Mouse (Mus musculus): Measurements from ENCODE around the gene Tmem219.
"Not testable (repeated sequence)": the region's sequence is repeated elsewhere in the genome, so short reads cannot be mapped to it uniquely, and the experiment has no call there.

Tmem219 gene

GRCm38 (mm10) chr7:126921563-126921962 lies 1.2 kb downstream of the Tmem219 start:
- no peak for DNase-seq

GRCm38 (mm10) chr7:126919973-126920372 lies 2.7 kb downstream of the Tmem219 start:
- no peak for DNase-seq

- DNase-seq: not testable (repeated sequence)
Observed at GRCm38 (mm10) chr7:126918356-126918755, 4.4 kb downstream of the Tmem219 start.

- no peak for DNase-seq
Observed at GRCm38 (mm10) chr7:126914844-126915243, 7.9 kb downstream of the Tmem219 start.

- DNase-seq: no peak
Observed at GRCm38 (mm10) chr7:126905590-126905989, 17.1 kb downstream of the Tmem219 start.

GRCm38 (mm10) chr7:126899781-126900180 lies 22.9 kb downstream of the Tmem219 start:
- not testable (repeated sequence) for DNase-seq

GRCm38 (mm10) chr7:126898102-126898990 lies 24.4 kb downstream of the Tmem219 start:
- peak; percentile 94 for DNase-seq

GRCm38 (mm10) chr7:126897390-126898101 lies 25.2 kb downstream of the Tmem219 start:
- peak; percentile 70 for DNase-seq

GRCm38 (mm10) chr7:126896912-126897311 lies 25.8 kb downstream of the Tmem219 start:
- DNase-seq: no peak

- DNase-seq: no peak
Observed at GRCm38 (mm10) chr7:126888852-126889251, 33.9 kb downstream of the Tmem219 start.

GRCm38 (mm10) chr7:126887281-126887680 lies 35.4 kb downstream of the Tmem219 start:
- no peak for DNase-seq

GRCm38 (mm10) chr7:126884286-126885164 lies 38.2 kb downstream of the Tmem219 start, which contains the start of gene Taok2:
Gene Taok2, minus strand, starts transcription at chr7:126884703.
- peak; percentile 99 for DNase-seq

GRCm38 (mm10) chr7:126883731-126884181 lies 39.0 kb downstream of the Tmem219 start:
- no peak for DNase-seq

- no peak for DNase-seq
Observed at GRCm38 (mm10) chr7:126881040-126881439, 41.7 kb downstream of the Tmem219 start.

GRCm38 (mm10) chr7:126877239-126877638 lies 45.5 kb downstream of the Tmem219 start:
- DNase-seq: no peak

- no peak for DNase-seq
Observed at GRCm38 (mm10) chr7:126870520-126870891, 52.2 kb downstream of the Tmem219 start.

- DNase-seq: no peak
Observed at GRCm38 (mm10) chr7:126869780-126870519, 52.8 kb downstream of the Tmem219 start.

GRCm38 (mm10) chr7:126868003-126868402 lies 54.7 kb downstream of the Tmem219 start:
- no peak for DNase-seq

- no peak for DNase-seq
Observed at GRCm38 (mm10) chr7:126867534-126867933, 55.2 kb downstream of the Tmem219 start.

GRCm38 (mm10) chr7:126863791-126864190 lies 58.9 kb downstream of the Tmem219 start:
- no peak for DNase-seq

GRCm38 (mm10) chr7:126862147-126862784 lies 60.5 kb downstream of the Tmem219 start, which contains the start of gene Ino80e:
Gene Ino80e, minus strand, starts transcription at chr7:126862377.
- DNase-seq: peak; percentile 93

Measured in layer of hippocampus, adult 9-11 months (tissue).